In genomic region chr3:120823536-120823935, GRCm38 (mm10) we compare ENCODE assay signal across 22 mouse cellular contexts.
"Had no signal": no experiment of that assay in that cellular context is flagged by ENCODE, and none has a peak within 500 bp of the region (broad histone marks: within the 10 kb centered on the region; RNA-seq: fewer than 3 reads in every experiment).

No protein-coding gene starts in this region.

- DNase-seq: gastrocnemius, postnatal 25 days; heart, adult 2 months; heart, postnatal 14 days; heart, postnatal 36 days; kidney, adult 11 months; kidney, adult 2 months; kidney, adult 9 months; kidney, postnatal 25 days; kidney, postnatal 4 days; liver; liver, embryonic 13.5 days had no signal

- H3K27ac ChIP-seq: heart, adult 2 months; heart, embryonic 13.5 days; heart, embryonic 15.5 days; hindbrain, embryonic 13.5 days; hindbrain, embryonic 15.5 days; hindbrain, postnatal 0 days; kidney, embryonic 15.5 days; kidney, postnatal 0 days; layer of hippocampus, adult 2 months; left cerebral cortex, adult 2 months; limb, embryonic 10.5 days; limb, embryonic 12.5 days; liver, embryonic 13.5 days had no signal

- H3K4me3 ChIP-seq: heart, adult 2 months; heart, embryonic 13.5 days; heart, embryonic 15.5 days; hindbrain, embryonic 13.5 days; hindbrain, embryonic 15.5 days; kidney, embryonic 15.5 days; layer of hippocampus, adult 2 months; left cerebral cortex, adult 2 months; limb, embryonic 10.5 days; limb, embryonic 12.5 days; liver, embryonic 13.5 days had no signal

- H3K4me1 ChIP-seq: heart, embryonic 13.5 days; heart, embryonic 15.5 days; hindbrain, embryonic 13.5 days; hindbrain, embryonic 15.5 days; kidney, embryonic 15.5 days; limb, embryonic 10.5 days; limb, embryonic 12.5 days; liver, embryonic 13.5 days had no signal

- H3K36me3 ChIP-seq: heart, embryonic 13.5 days; heart, embryonic 15.5 days; hindbrain, embryonic 13.5 days; hindbrain, embryonic 15.5 days; kidney, embryonic 15.5 days; limb, embryonic 10.5 days; limb, embryonic 12.5 days; liver, embryonic 13.5 days had no signal

- H3K27me3 ChIP-seq: heart, embryonic 13.5 days; heart, embryonic 15.5 days; hindbrain, embryonic 13.5 days; hindbrain, embryonic 15.5 days; kidney, embryonic 15.5 days; limb, embryonic 12.5 days; liver, embryonic 13.5 days had no signal
